Mouse (Mus musculus) forebrain, embryonic 16.5 days (tissue): ENCODE measurements around the gene Tpcn2. TPM values are rescaled to one million over a fixed set of nuclear protein-coding genes. Genes with fewer than 3 reads are reported as not detected.

Experiments used
- ATAC-seq: fragments of 200-750 bp; cut with Nextera tagmentation; 2 replicates; pipeline ENCODE4 v1.8.0; 2017; ENCODE audit warnings: mild to moderate bottlenecking, moderate library complexity
- H3K27ac ChIP-seq: fragments of 300-500 bp; sonication (generic); 2 replicates; pipeline ENCODE4 v1.5.1; 2014; ENCODE audit warnings: low read length, control low read depth
- H3K27me3 ChIP-seq: fragments of 300-500 bp; sonication (generic); replicated peaks from 2 replicates; pipeline ENCODE4 v1.6.1; 2014; ENCODE audit warnings: low read length; ENCODE audit not compliant: control insufficient read depth, insufficient read depth
- H3K36me3 ChIP-seq: fragments of 300-500 bp; sonication (generic); 2 replicates; pipeline ENCODE4 v1.6.1; 2014; ENCODE audit not compliant: control insufficient read depth, insufficient read depth
- H3K4me1 ChIP-seq: fragments of 300-500 bp; sonication (generic); replicated peaks from 2 replicates; pipeline ENCODE4 v1.6.1; 2014; ENCODE audit warnings: low read length; ENCODE audit not compliant: control insufficient read depth, insufficient read depth
- H3K4me2 ChIP-seq: fragments of 300-500 bp; sonication (generic); 2 replicates; pipeline ENCODE4 v1.6.1; 2014; ENCODE audit warnings: mild to moderate bottlenecking, low read length, control low read depth
- H3K4me3 ChIP-seq: fragments of 300-500 bp; sonication (generic); replicated peaks from 2 replicates; pipeline ENCODE4 v1.5.1; 2014; ENCODE audit warnings: mild to moderate bottlenecking, low read length, control low read depth
- H3K9ac ChIP-seq: fragments of 300-500 bp; sonication (generic); replicated peaks from 2 replicates; pipeline ENCODE4 v1.6.1; 2014; ENCODE audit warnings: low read depth, low read length, control low read depth
- H3K9me3 ChIP-seq: fragments of 300-500 bp; sonication (generic); 2 replicates; pipeline ENCODE4 v1.6.1; 2016; ENCODE audit warnings: low read length; ENCODE audit not compliant: control insufficient read depth
- WGBS: fragments of 180-500 bp; shearing (Covaris S2); extraction: QIAGEN DNeasy Blood & Tissue Kit; methylation state at CpG from one replicate; pipeline ENCODE4 v1.1.7; 2014; 5-methylcytosine and 5-hydroxymethylcytosine counted together
- polyA plus RNA-seq: library from polyadenylated mRNA; unstranded; fragments of >200 nt; fragmentation: Nextera tagmentation; extraction: Ambion mirVana; gene quantifications from 2 replicates; pipeline ENCODE4 v1.2.1, GENCODE M21; 2015

Tpcn2 gene
- polyA plus RNA-seq, 1 experiment from 2014 or later: 3.9 TPM

- H3K9me3 ChIP-seq: 0 out of 2 replicates have a peak, but pooled peaks cover 2% of the 10 kb centered on the region
- no peak overlapping the region for H3K9ac ChIP-seq
- H3K27ac ChIP-seq: no peak overlapping the region
- ATAC-seq: no peak
- no peak overlapping the region for H3K4me3 ChIP-seq
- no peaks in the 10 kb centered on the region for H3K27me3 ChIP-seq
- H3K36me3 ChIP-seq: no peaks in the 10 kb centered on the region
- WGBS: 49% methylated on average over 3 of the region's 3 CpGs
- H3K4me2 ChIP-seq: no peak overlapping the region
- peaks cover 13% of the 10 kb centered on the region for H3K4me1 ChIP-seq
Measured at GRCm38 (mm10) chr7:145197711-145198110, 86.1 kb downstream of the Tpcn2 start.

GRCm38 (mm10) chr7:145197042-145197441 lies 86.8 kb downstream of the Tpcn2 start:
- no peaks in the 10 kb centered on the region for H3K36me3 ChIP-seq
- no peak overlapping the region for H3K4me2 ChIP-seq
- peaks cover 13% of the 10 kb centered on the region for H3K4me1 ChIP-seq
- 88% methylated on average over 3 of the region's 3 CpGs for WGBS
- no peaks in the 10 kb centered on the region for H3K27me3 ChIP-seq
- 0 out of 2 replicates have a peak, but pooled peaks cover 2% of the 10 kb centered on the region for H3K9me3 ChIP-seq
- H3K27ac ChIP-seq: no peak overlapping the region
- H3K4me3 ChIP-seq: no peak overlapping the region
- no peak overlapping the region for H3K9ac ChIP-seq
- no peak for ATAC-seq

- Histone ChIP-seq H3K4me3 (no peak overlapping the region), H3K9ac (no peak overlapping the region), H3K36me3 (no peaks in the 10 kb centered on the region), H3K27me3 (no peaks in the 10 kb centered on the region), H3K9me3 (0 out of 2 replicates have a peak, but pooled peaks cover 2% of the 10 kb centered on the region), H3K4me1 (peaks cover 13% of the 10 kb centered on the region), H3K27ac (no peak overlapping the region), H3K4me2 (no peak overlapping the region)
- 89% methylated on average over 6 of the region's 6 CpGs for WGBS
- ATAC-seq: no peak
Measured at GRCm38 (mm10) chr7:145196340-145196739, 87.5 kb downstream of the Tpcn2 start.

- Histone ChIP-seq H3K36me3 (no peaks in the 10 kb centered on the region), H3K27ac (no peak overlapping the region), H3K27me3 (no peaks in the 10 kb centered on the region), H3K9ac (no peak overlapping the region), H3K4me3 (no peak overlapping the region), H3K4me2 (no peak overlapping the region), H3K9me3 (no peaks in the 10 kb centered on the region), H3K4me1 (peaks cover 13% of the 10 kb centered on the region)
- WGBS: 60% methylated on average over 5 of the region's 5 CpGs
- no peak for ATAC-seq
Measured at GRCm38 (mm10) chr7:145195186-145195927, 88.5 kb downstream of the Tpcn2 start.

- H3K36me3 ChIP-seq: no peaks in the 10 kb centered on the region
- H3K4me1 ChIP-seq: peaks cover 13% of the 10 kb centered on the region
- H3K27ac ChIP-seq: no peak overlapping the region
- H3K9me3 ChIP-seq: no peaks in the 10 kb centered on the region
- WGBS: 62% methylated on average over 3 of the region's 3 CpGs
- H3K4me2 ChIP-seq: no peak overlapping the region
- H3K4me3 ChIP-seq: no peak overlapping the region
- no peaks in the 10 kb centered on the region for H3K27me3 ChIP-seq
- H3K9ac ChIP-seq: no peak overlapping the region
- peak; percentile 83 for ATAC-seq
Measured at GRCm38 (mm10) chr7:145194455-145195161, 89.2 kb downstream of the Tpcn2 start.

GRCm38 (mm10) chr7:145192836-145193235 lies 91.0 kb downstream of the Tpcn2 start:
- 84% methylated on average over 6 of the region's 6 CpGs for WGBS
- Histone ChIP-seq H3K27me3 (no peaks in the 10 kb centered on the region), H3K36me3 (no peaks in the 10 kb centered on the region), H3K9ac (no peak overlapping the region), H3K4me3 (no peak overlapping the region), H3K4me1 (peaks cover 13% of the 10 kb centered on the region), H3K4me2 (no peak overlapping the region), H3K9me3 (no peaks in the 10 kb centered on the region), H3K27ac (no peak overlapping the region)
- no peak for ATAC-seq

- Histone ChIP-seq H3K9me3 (no peaks in the 10 kb centered on the region), H3K4me3 (no peak overlapping the region), H3K36me3 (no peaks in the 10 kb centered on the region), H3K4me2 (no peak overlapping the region), H3K4me1 (peaks cover 13% of the 10 kb centered on the region), H3K27ac (no peak overlapping the region), H3K9ac (no peak overlapping the region), H3K27me3 (no peaks in the 10 kb centered on the region)
- no peak for ATAC-seq
Measured at GRCm38 (mm10) chr7:145190520-145190919, 93.3 kb downstream of the Tpcn2 start.

- no peak overlapping the region for H3K27ac ChIP-seq
- H3K36me3 ChIP-seq: no peaks in the 10 kb centered on the region
- no peak overlapping the region for H3K9ac ChIP-seq
- ATAC-seq: no peak
- H3K4me2 ChIP-seq: no peak overlapping the region
- H3K9me3 ChIP-seq: no peaks in the 10 kb centered on the region
- no peaks in the 10 kb centered on the region for H3K27me3 ChIP-seq
- peaks cover 5% of the 10 kb centered on the region for H3K4me1 ChIP-seq
- 58% methylated on average over 8 of the region's 8 CpGs for WGBS
- H3K4me3 ChIP-seq: no peak overlapping the region
Measured at GRCm38 (mm10) chr7:145189342-145189741, 94.5 kb downstream of the Tpcn2 start.

GRCm38 (mm10) chr7:145187802-145188201 lies 96.0 kb downstream of the Tpcn2 start:
- no peaks in the 10 kb centered on the region for H3K36me3 ChIP-seq
- no peak for ATAC-seq
- no peaks in the 10 kb centered on the region for H3K4me1 ChIP-seq
- H3K27me3 ChIP-seq: no peaks in the 10 kb centered on the region
- H3K4me3 ChIP-seq: no peak overlapping the region
- no peak overlapping the region for H3K27ac ChIP-seq
- no peak overlapping the region for H3K9ac ChIP-seq
- no peak overlapping the region for H3K4me2 ChIP-seq
- WGBS: 74% methylated on average over 3 of the region's 3 CpGs
- H3K9me3 ChIP-seq: no peaks in the 10 kb centered on the region
